Mouse (Mus musculus): Measurements from ENCODE around the gene Bace2. TPM values are rescaled to one million over a fixed set of nuclear protein-coding genes. Genes with fewer than 3 reads are reported as not detected.

Gene Bace2
- 18.8 TPM for polyA plus RNA-seq (2014; fragmentation: Illumina TruSeq; extraction: RNeasy Lipid Tissue Mini Kit (QIAGEN cat#74804); ENCODE audit: low read depth, low replicate concordance)

GRCm38 (mm10) chr16:97356499-97357187 is at the start of gene Bace2:
Gene Bace2 (plus strand): TSS chr16:97356742.

GRCm38 (mm10) chr16:97462481-97463181 is 106.1 kb downstream of the Bace2 start, which contains the start of gene Mx1:
Gene Mx1 (minus strand): TSS chr16:97462907.

Other genes with a start within 250 kb of the Bace2 start
- gene Dscam, start 186.0 kb upstream of the Bace2 start, polyA plus RNA-seq (2014; fragmentation: Illumina TruSeq; extraction: RNeasy Lipid Tissue Mini Kit (QIAGEN cat#74804); ENCODE audit: low read depth, low replicate concordance), result not detected
- gene Mx1, start 106.2 kb downstream of the Bace2 start, polyA plus RNA-seq (2014; fragmentation: Illumina TruSeq; extraction: RNeasy Lipid Tissue Mini Kit (QIAGEN cat#74804); ENCODE audit: low read depth, low replicate concordance), result 0.70 TPM
- not detected for gene Fam3b, start 158.1 kb downstream of the Bace2 start, polyA plus RNA-seq (2014; fragmentation: Illumina TruSeq; extraction: RNeasy Lipid Tissue Mini Kit (QIAGEN cat#74804); ENCODE audit: low read depth, low replicate concordance)

All from adrenal gland, adult 10 weeks (tissue).